Mouse (Mus musculus): ENCODE measurements around the gene Slc29a2. TPM values are rescaled to one million over a fixed set of nuclear protein-coding genes. Genes with fewer than 3 reads are reported as not detected.

Gene Slc29a2
- polyA plus RNA-seq, 1 experiment from 2014 or later = 4.0 TPM

- no peaks in the 10 kb centered on the region for H3K4me1 ChIP-seq (ENCODE audit: control insufficient read depth, insufficient read depth, low read length)
- ATAC-seq (ENCODE audit: low read depth) = no peak
- no peak overlapping the region for H3K4me3 ChIP-seq (ENCODE audit: low read depth, low read length)
- no peak for DNase-seq (ENCODE audit: low spot score)
- H3K9ac ChIP-seq (ENCODE audit: low read depth, low read length) = no peak overlapping the region
- no peaks in the 10 kb centered on the region for H3K9me3 ChIP-seq (ENCODE audit: control insufficient read depth, low read length)
- WGBS = 80% methylated on average over 1 of the region's 1 CpGs
- H3K27me3 ChIP-seq (replicated peaks; ENCODE audit: control insufficient read depth, insufficient read depth, low read length) = peaks cover 40% of the 10 kb centered on the region
- no peaks in the 10 kb centered on the region for H3K36me3 ChIP-seq (ENCODE audit: control insufficient read depth, insufficient read depth, low read length)
- no peak overlapping the region for H3K27ac ChIP-seq (replicated peaks; ENCODE audit: low read depth, low read length)
- H3K4me2 ChIP-seq (ENCODE audit: low read depth, low read length) = no peak overlapping the region
These were observed 55.6 kb downstream of the Slc29a2 start for GRCm38 (mm10) chr19:5079279-5079678.

Other genes starting within 250 kb of the Slc29a2 start
- 68.6 and 72.0 TPM in 2 replicates for gene Rbm4, start 230.0 kb upstream of the Slc29a2 start, polyA plus RNA-seq (2014; fragmentation: Nextera tagmentation; extraction: Ambion mirVana)
- 14.9 and 17.1 TPM in 2 replicates for gene Gm21992, start 212.2 kb upstream of the Slc29a2 start, polyA plus RNA-seq (2014; fragmentation: Nextera tagmentation; extraction: Ambion mirVana)
- 61.5 and 65.3 TPM in 2 replicates for gene Rbm14, start 212.2 kb upstream of the Slc29a2 start, polyA plus RNA-seq (2014; fragmentation: Nextera tagmentation; extraction: Ambion mirVana)
- gene Ccs, start 184.5 kb upstream of the Slc29a2 start, polyA plus RNA-seq (2014; fragmentation: Nextera tagmentation; extraction: Ambion mirVana) = 48.3 and 54.1 TPM in 2 replicates
- 0.54 and 0.64 TPM in 2 replicates for gene Ccdc87, start 184.5 kb upstream of the Slc29a2 start, polyA plus RNA-seq (2014; fragmentation: Nextera tagmentation; extraction: Ambion mirVana)
- gene Ctsf, start 168.7 kb upstream of the Slc29a2 start, polyA plus RNA-seq (2014; fragmentation: Nextera tagmentation; extraction: Ambion mirVana) = 44.1 and 50.4 TPM in 2 replicates
- gene Actn3, start 146.0 kb upstream of the Slc29a2 start, polyA plus RNA-seq (2014; fragmentation: Nextera tagmentation; extraction: Ambion mirVana) = 21.4 TPM in 2 replicates
- 8.6 and 11.6 TPM in 2 replicates for gene Zdhhc24, start 145.2 kb upstream of the Slc29a2 start, polyA plus RNA-seq (2014; fragmentation: Nextera tagmentation; extraction: Ambion mirVana)
- gene Bbs1, start 117.2 kb upstream of the Slc29a2 start, polyA plus RNA-seq (2014; fragmentation: Nextera tagmentation; extraction: Ambion mirVana) = 4.2 and 5.6 TPM in 2 replicates
- gene Dpp3, start 95.6 kb upstream of the Slc29a2 start, polyA plus RNA-seq (2014; fragmentation: Nextera tagmentation; extraction: Ambion mirVana) = 78.8 and 95.0 TPM in 2 replicates
- gene Peli3, start 80.7 kb upstream of the Slc29a2 start, polyA plus RNA-seq (2014; fragmentation: Nextera tagmentation; extraction: Ambion mirVana) = 2.0 and 2.3 TPM in 2 replicates
- 104 and 109 TPM in 2 replicates for gene Mrpl11, start 61.7 kb upstream of the Slc29a2 start, polyA plus RNA-seq (2014; fragmentation: Nextera tagmentation; extraction: Ambion mirVana)
- gene Npas4, start 33.5 kb upstream of the Slc29a2 start, polyA plus RNA-seq (2014; fragmentation: Nextera tagmentation; extraction: Ambion mirVana) = 0.07 TPM in 1 of 2 replicates, not detected in the other
- 42.9 and 51.5 TPM in 2 replicates for gene B4gat1, start 15.0 kb downstream of the Slc29a2 start, polyA plus RNA-seq (2014; fragmentation: Nextera tagmentation; extraction: Ambion mirVana)
- gene AC124502.3, start 15.0 kb downstream of the Slc29a2 start, polyA plus RNA-seq (2014; fragmentation: Nextera tagmentation; extraction: Ambion mirVana) = 0.51 and 1.7 TPM in 2 replicates
- gene Brms1, start 17.5 kb downstream of the Slc29a2 start, polyA plus RNA-seq (2014; fragmentation: Nextera tagmentation; extraction: Ambion mirVana) = 35.0 and 38.7 TPM in 2 replicates
- gene Rin1, start 26.6 kb downstream of the Slc29a2 start, polyA plus RNA-seq (2014; fragmentation: Nextera tagmentation; extraction: Ambion mirVana) = 2.3 and 3.0 TPM in 2 replicates
- gene Cd248, start 44.2 kb downstream of the Slc29a2 start, polyA plus RNA-seq (2014; fragmentation: Nextera tagmentation; extraction: Ambion mirVana) = 138 and 146 TPM in 2 replicates
- gene Tmem151a, start 61.7 kb downstream of the Slc29a2 start, polyA plus RNA-seq (2014; fragmentation: Nextera tagmentation; extraction: Ambion mirVana) = 2.6 and 3.0 TPM in 2 replicates
- 137 and 140 TPM in 2 replicates for gene Yif1a, start 64.7 kb downstream of the Slc29a2 start, polyA plus RNA-seq (2014; fragmentation: Nextera tagmentation; extraction: Ambion mirVana)
- 36.0 and 45.8 TPM in 2 replicates for gene Cnih2, start 74.7 kb downstream of the Slc29a2 start, polyA plus RNA-seq (2014; fragmentation: Nextera tagmentation; extraction: Ambion mirVana)
- 225 and 254 TPM in 2 replicates for gene Rab1b, start 83.2 kb downstream of the Slc29a2 start, polyA plus RNA-seq (2014; fragmentation: Nextera tagmentation; extraction: Ambion mirVana)
- gene Klc2, start 94.7 kb downstream of the Slc29a2 start, polyA plus RNA-seq (2014; fragmentation: Nextera tagmentation; extraction: Ambion mirVana) = 13.1 and 15.3 TPM in 2 replicates
- gene Pacs1, start 249.3 kb downstream of the Slc29a2 start, polyA plus RNA-seq (2014; fragmentation: Nextera tagmentation; extraction: Ambion mirVana) = 28.1 and 30.9 TPM in 2 replicates

Data from embryonic facial prominence, embryonic 14.5 days (tissue).